Mouse (Mus musculus) neural tube, postnatal 0 days (tissue): Measurements from ENCODE around the gene Pdhx. TPM values are rescaled to one million over a fixed set of nuclear protein-coding genes. Genes with fewer than 3 reads are reported as not detected.

Source experiments
- polyA plus RNA-seq: library from polyadenylated mRNA; unstranded; fragments of >200 nt; fragmentation: Nextera tagmentation; extraction: Ambion mirVana; gene quantifications from 2 replicates; pipeline ENCODE4 v1.2.1, GENCODE M21; 2015

The Pdhx gene
- polyA plus RNA-seq = 72.2 and 75.1 TPM in 2 replicates

DNA sequence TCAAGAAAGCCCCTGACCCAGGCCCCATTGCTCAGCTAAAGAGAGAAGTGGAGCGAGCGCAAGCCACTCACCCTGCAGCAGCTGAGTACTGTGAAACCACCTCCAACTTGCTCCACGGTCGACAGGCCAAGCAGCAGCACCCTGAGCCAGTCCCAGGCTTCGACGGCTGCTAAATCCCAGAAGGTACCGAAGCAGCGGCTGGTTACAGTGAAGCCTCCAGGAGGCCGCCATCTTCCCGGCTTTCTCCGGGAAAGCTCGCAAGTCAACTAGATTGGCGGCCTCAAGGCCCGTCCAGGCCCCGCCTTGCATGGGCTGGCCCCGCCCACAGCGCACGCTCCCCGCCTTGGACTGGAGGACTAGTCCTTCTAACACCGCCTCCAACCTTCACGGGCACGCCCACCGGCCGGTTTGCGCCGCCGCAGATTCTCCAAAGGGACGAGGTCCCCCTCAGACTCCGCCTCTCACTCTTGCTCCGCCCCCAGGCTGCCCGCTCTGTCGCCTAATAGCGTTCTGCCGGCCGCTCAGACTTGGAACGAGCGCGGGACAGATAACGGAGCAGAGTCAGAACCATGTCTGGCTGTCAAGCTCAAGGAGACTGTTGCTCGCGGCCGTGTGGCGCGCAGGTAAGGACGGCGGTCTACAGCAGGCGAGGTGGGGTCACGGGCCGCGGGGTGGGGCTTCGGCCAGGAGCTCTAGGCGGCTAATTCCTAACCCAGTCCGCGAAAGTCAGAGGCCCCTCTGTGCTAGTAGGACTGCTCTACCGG lies at the start of gene Pdhx, which contains the start of gene Apip:
Gene Pdhx (minus strand): TSS at position 295 of the 764 bp plus-strand sequence.
Gene Apip (plus strand): TSS at position 457 of the 764 bp plus-strand sequence.

Other genes with a start within 250 kb of the Pdhx start
- 6.3 and 8.1 TPM in 2 replicates for gene Cd44, start 171.8 kb downstream of the Pdhx start, polyA plus RNA-seq
- 46.0 and 50.2 TPM in 2 replicates for gene Apip, start 162 bp upstream of the Pdhx start, polyA plus RNA-seq
- gene Ehf, start 229.8 kb upstream of the Pdhx start, polyA plus RNA-seq = 0.18 TPM in 1 of 2 replicates, not detected in the other